22 mouse cellular contexts compared by ENCODE assay signal in the genomic region with DNA sequence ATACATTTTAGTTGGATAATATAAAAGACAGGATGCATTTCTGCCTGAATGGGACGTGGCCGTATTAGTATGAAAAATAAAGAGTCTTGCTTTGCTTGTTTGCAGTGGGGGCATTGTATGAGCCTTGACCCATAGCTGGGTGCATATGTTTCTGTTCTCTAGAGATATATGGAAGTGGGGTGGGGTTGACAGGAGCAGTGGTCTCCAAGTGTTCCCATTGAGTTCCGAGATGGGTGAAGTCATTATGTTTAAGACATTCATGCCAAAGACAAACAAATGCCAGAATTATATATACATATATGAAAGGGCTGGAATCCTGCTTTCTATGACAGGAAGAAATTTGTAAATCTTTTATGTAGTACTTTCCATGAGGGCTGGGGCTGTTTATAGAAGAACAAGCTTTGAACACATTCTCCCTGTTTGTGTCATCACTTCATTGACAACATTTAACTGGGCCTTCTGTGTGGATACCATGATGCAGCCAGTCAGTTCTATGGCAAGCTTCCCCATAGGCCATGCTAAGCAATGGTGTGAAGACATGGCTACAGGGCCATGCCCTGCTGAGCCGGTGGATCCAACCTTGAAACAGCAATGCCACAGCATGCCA.
DNase-seq lines count a peak whose midpoint lies in the region; ATAC-seq and TF ChIP-seq lines count a peak whose summit lies in the region.
"Had no signal": no experiment of that assay in that cellular context is flagged by ENCODE, and none has a peak within 500 bp of the region (broad histone marks: within the 10 kb centered on the region; RNA-seq: fewer than 3 reads in every experiment).

No protein-coding gene starts in this region.

- peak; percentile 64 for DNase-seq in heart, adult 11 months
- no peak for DNase-seq in lung, adult 18-20 months
- peak; percentile 43 for DNase-seq in lung, postnatal 0 days (ENCODE audit: low spot score)
- DNase-seq in lung, postnatal 25 days (ENCODE audit: low spot score) = no peak
- DNase-seq: adrenal gland, adult 2 months; adrenal gland, postnatal 10 days; adrenal gland, postnatal 25 days; cerebellum, adult 11 months; cerebellum, adult 18-20 months; cerebellum, adult 8-10 months; cerebellum, adult 9-11 months; cerebellum, postnatal 14 days; cerebellum, postnatal 36 days; embryo, embryonic 11 days had no signal

- H3K4me1 ChIP-seq in heart, embryonic 11.5 days (ENCODE audit: control insufficient read depth, insufficient read depth, low read length) = no peaks in the 10 kb centered on the region
- H3K4me1 ChIP-seq in lung, embryonic 15.5 days = peaks cover 3% of the 10 kb centered on the region; the same call in 1 of the 2 replicates
- H3K4me1 ChIP-seq in lung, postnatal 0 days (ENCODE audit: insufficient read depth, low read depth, low read length) = no peaks in the 10 kb centered on the region
- H3K4me1 ChIP-seq: embryonic facial prominence, embryonic 13.5 days; embryonic facial prominence, embryonic 15.5 days; forebrain, embryonic 10.5 days had no signal

- H3K9ac ChIP-seq in heart, embryonic 11.5 days (ENCODE audit: low read depth, low read length) = no peak overlapping the region
- H3K9ac ChIP-seq in lung, embryonic 15.5 days = no peak overlapping the region
- H3K9ac ChIP-seq in lung, postnatal 0 days (replicated peaks; ENCODE audit: low read depth) = no peak overlapping the region
- H3K9ac ChIP-seq: embryonic facial prominence, embryonic 13.5 days; embryonic facial prominence, embryonic 15.5 days had no signal

- no peak overlapping the region for H3K4me2 ChIP-seq in heart, embryonic 11.5 days
- no peak overlapping the region for H3K4me2 ChIP-seq in lung, embryonic 15.5 days
- H3K4me2 ChIP-seq in lung, postnatal 0 days (replicated peaks; ENCODE audit: low read depth, low read length) = no peak overlapping the region
- H3K4me2 ChIP-seq: embryonic facial prominence, embryonic 13.5 days; embryonic facial prominence, embryonic 15.5 days had no signal

- peak; percentile 77 for TF ChIP-seq EP300 in lung, postnatal 0 days (IDR thresholded peaks at IDR 0.05)

- TF ChIP-seq CTCF in lung, postnatal 0 days (IDR thresholded peaks at IDR 0.05) = no peak

- H3K36me3 ChIP-seq in heart, embryonic 11.5 days (ENCODE audit: control insufficient read depth, insufficient read depth, low read length) = no peaks in the 10 kb centered on the region
- no peaks in the 10 kb centered on the region for H3K36me3 ChIP-seq in lung, embryonic 15.5 days
- no peaks in the 10 kb centered on the region for H3K36me3 ChIP-seq in lung, postnatal 0 days (ENCODE audit: insufficient read depth, low read length)
- H3K36me3 ChIP-seq: embryonic facial prominence, embryonic 13.5 days; embryonic facial prominence, embryonic 15.5 days; forebrain, embryonic 10.5 days had no signal

- H3K27me3 ChIP-seq in heart, embryonic 11.5 days (ENCODE audit: control insufficient read depth, insufficient read depth, low read length) = no peaks in the 10 kb centered on the region
- no peaks in the 10 kb centered on the region for H3K27me3 ChIP-seq in lung, embryonic 15.5 days
- H3K27me3 ChIP-seq in lung, postnatal 0 days (replicated peaks; ENCODE audit: insufficient read depth, low read length) = no peaks in the 10 kb centered on the region
- H3K27me3 ChIP-seq: embryonic facial prominence, embryonic 13.5 days; embryonic facial prominence, embryonic 15.5 days had no signal

- H3K9me3 ChIP-seq in heart, embryonic 11.5 days (replicated peaks; ENCODE audit: control insufficient read depth, low read length) = no peaks in the 10 kb centered on the region
- no peaks in the 10 kb centered on the region for H3K9me3 ChIP-seq in lung, embryonic 15.5 days
- H3K9me3 ChIP-seq in lung, postnatal 0 days (ENCODE audit: low read length) = no peaks in the 10 kb centered on the region
- H3K9me3 ChIP-seq: embryonic facial prominence, embryonic 13.5 days; embryonic facial prominence, embryonic 15.5 days; forebrain, embryonic 10.5 days had no signal

- 86% methylated on average over 4 of the region's 4 CpGs for WGBS in heart, embryonic 11.5 days (ENCODE audit: insufficient replicate concordance)
- WGBS in lung, embryonic 15.5 days = 49% methylated on average over 4 of the region's 4 CpGs
- 44% methylated on average over 4 of the region's 4 CpGs for WGBS in lung, postnatal 0 days

- H3K27ac ChIP-seq in heart, embryonic 11.5 days (ENCODE audit: low read depth, low read length) = no peak overlapping the region
- no peak overlapping the region for H3K27ac ChIP-seq in lung, embryonic 15.5 days
- H3K27ac ChIP-seq in lung, postnatal 0 days (ENCODE audit: low read length) = no peak overlapping the region
- H3K27ac ChIP-seq: embryonic facial prominence, embryonic 13.5 days; embryonic facial prominence, embryonic 15.5 days; forebrain, embryonic 10.5 days had no signal

- no peak overlapping the region for H3K4me3 ChIP-seq in heart, embryonic 11.5 days (ENCODE audit: low read depth, low read length)
- no peak overlapping the region for H3K4me3 ChIP-seq in lung, embryonic 15.5 days
- no peak overlapping the region for H3K4me3 ChIP-seq in lung, postnatal 0 days (ENCODE audit: low read depth, low read length)
- H3K4me3 ChIP-seq: embryonic facial prominence, embryonic 13.5 days; embryonic facial prominence, embryonic 15.5 days; erythroblast, embryonic 14.5 days; forebrain, embryonic 10.5 days had no signal

- ATAC-seq in heart, embryonic 11.5 days (replicated peaks; ENCODE audit: insufficient number of reproducible peaks, low FRiP score, low TSS enrichment) = no peak
- peak; percentile 68; the same call in 1 of the 2 replicates for ATAC-seq in lung, embryonic 15.5 days (ENCODE audit: borderline replicate concordance, extremely low read depth, low FRiP score, low TSS enrichment)
- peak; percentile 66 for ATAC-seq in lung, postnatal 0 days
- ATAC-seq: forebrain, embryonic 14.5 days; forebrain, embryonic 16.5 days had no signal

Comparison
In these comparisons a context has a peak if more than half of its experiments do, and no peak if none do; other contexts are left out.
1. DNase-seq: peak in heart, adult 11 months (single experiment) and lung, postnatal 0 days (single experiment); none in lung, adult 18-20 months (0 of 2) and lung, postnatal 25 days (single experiment).